Mouse (Mus musculus) sigmoid colon, adult 10 weeks (tissue): ENCODE measurements around the gene Ppm1m. TPM values are rescaled to one million over a fixed set of nuclear protein-coding genes. Genes with fewer than 3 reads are reported as not detected.

Experiments
- polyA plus RNA-seq: library from polyadenylated mRNA; stranded (reverse); fragments of 350-450 nt; fragmentation: Illumina TruSeq; extraction: RNeasy Lipid Tissue Mini Kit (QIAGEN cat#74804); gene quantifications from one replicate; pipeline ENCODE4 v1.2.3, GENCODE M21; 2014; ENCODE audit warnings: low read depth, low replicate concordance

Gene Ppm1m
- polyA plus RNA-seq, result 2.3 TPM

DNA sequence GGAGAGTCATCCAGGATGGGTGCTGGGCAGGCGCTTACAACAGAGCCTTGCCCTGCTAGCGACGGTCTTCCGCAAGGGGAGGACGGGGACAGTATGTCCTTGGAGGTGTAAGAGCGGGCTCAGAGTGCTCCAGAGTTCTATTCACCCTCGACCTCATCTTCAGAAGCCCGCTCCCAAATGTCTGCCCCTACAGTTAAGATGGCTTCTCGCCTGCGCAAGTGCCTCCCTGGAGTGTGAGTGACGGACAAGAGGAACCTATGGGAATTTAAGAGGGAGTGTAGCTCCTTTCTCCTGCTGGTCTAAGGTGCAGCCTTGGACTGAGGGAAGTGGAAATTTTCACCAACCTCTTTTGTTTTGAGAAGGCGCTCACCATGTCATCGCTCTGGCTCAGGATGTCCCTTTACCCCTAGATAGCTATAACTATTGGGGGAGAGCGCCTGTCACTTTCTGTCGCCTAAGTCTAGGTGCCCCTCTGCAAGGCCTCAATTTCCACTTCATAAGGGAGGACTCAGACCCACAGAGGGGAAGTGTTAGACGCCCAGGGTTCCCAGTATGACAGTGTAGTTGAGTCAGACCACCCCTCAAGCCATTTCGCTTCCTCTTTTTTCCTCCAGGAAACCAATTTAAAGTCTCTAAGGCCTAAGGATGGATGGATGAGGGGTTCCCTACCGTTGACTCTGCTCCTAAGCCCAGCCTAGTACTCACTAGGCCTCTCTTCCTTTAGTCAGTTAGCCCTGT, at the start of gene Ppm1m:
Ppm1m (minus strand) TSS at position 212 of the 738 bp plus-strand sequence.

DNA sequence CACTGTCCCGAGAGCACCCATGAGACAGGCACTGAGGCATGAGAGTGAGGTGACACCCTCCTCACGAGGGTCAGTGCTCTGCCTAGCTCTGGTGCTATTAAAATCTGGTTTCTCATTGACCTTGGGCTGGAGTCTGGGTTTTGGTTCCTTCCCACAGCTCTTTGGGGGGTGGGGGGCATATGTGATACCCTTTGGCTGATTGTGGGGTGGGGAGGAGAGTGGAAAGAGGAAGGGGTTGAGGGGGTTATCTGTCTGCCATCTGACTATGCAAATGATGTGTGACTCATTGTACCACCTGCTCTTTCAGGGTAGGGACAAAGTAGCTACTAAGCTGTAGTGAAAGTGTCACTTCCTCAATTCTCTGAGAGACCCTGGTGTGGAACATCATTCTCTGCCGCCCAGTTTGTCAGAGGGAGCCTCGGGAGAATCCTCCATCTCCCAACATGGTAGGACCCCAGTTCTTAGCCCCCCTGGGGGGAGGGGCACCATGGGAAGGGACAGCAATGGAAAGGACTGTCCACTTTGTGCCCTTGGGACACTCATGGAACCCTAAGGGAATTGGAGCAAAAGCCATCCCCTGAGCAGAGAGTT, 22.8 kb upstream of the Ppm1m start, which contains the start of gene Tlr9:
Tlr9 (plus strand) TSS at position 338 of the 591 bp plus-strand sequence.

DNA sequence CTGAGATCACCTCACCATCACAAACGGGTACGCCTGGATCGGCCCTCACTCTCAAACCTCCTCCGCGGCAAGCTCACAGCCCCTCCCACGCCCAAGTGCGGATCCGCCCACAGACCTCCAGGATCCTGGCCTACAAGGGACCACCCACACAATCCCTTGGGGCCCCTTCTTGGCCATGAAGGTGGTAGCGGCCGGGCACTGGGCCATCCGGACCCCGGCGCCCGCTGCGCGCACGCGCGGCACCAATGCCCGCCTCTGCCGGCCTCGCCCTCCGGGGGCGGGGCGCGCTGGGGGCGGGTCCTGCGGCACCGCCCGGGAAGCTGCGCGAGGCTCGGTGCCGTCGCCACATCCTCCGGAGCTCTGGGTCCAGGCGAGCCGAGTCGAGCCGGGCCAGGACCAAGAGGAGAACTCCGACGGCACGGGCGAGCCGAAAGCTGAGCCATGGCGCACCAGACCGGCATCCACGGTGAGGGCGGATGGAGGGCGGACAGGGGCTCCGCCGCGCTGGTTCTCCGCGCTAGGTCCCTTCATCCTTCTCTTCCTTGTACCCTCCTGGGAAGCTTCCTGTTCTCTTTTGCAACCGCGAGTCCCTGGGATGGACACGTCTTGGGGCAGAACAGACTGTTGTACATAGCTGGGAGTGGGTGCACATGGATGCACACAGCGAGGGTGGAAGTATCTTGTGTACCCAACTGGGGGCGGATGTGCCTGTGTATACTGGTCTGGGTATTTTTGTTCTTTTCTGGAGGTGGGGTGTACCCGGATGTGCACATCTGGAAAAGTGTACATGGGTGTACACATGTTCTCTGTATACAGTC, 3.5 kb upstream of the Ppm1m start, which contains the start of gene Twf2:
Twf2 (plus strand) TSS at position 290 of the 818 bp plus-strand sequence.

DNA sequence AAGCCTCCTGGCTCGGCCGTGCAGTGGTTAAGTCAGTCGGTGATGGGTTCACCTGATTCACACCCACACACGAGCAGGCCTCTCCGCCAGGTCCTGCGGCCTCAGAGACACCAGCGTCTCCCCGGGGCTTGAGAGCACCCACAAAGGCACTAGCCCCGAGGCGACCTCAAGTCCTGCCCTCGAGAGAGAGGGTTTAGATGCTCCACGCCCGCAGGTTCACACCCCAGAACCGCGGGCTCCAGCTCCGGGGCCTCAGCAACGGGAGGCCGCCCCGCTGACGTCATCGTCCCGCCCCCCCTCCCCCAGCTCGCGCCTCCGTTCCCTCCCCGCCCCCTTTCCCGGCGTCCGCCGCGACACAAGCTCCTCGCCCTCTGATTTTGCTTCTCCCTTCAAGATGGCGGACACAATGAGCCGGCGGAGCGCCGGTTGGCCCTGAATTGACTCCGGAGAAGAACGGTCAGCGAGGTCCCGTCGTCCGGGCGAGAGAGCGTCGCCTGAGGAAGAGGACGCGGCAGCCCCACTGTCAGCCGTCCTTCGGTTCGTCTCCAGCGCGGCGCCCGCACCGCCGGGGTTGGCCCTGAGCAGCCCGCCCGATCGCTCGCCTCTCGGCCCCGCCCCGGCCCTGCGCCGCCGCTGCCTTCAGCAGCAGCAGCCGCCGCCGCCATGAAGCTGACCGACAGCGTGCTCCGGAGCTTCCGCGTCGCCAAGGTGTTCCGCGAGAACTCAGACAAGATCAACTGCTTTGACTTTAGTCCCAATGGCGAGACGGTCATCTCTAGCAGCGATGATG, 28.8 kb downstream of the Ppm1m start, which contains the start of gene Wdr82:
Wdr82 (plus strand) TSS at position 373 of the 790 bp plus-strand sequence.

DNA sequence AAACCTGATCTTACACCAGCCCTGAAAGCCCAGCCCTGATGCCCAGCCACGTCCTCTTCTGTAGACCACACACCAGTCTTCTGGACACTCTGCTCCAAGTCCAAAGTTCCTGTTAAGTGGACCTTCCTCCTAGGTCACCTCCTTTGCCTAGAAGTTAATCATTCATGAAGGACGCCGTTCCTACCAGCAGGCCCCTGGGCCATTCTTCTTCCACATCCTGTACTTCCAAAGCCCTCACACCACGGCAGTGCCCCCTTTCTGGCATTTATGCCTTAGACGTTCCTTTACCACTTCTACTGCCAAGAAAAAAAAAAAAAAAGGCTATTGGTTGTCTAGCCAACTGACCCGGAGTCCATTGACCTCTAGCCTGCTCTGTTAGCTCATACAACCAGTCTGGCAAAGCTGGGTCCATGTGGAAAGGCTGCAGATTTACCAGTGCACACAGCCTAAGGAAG, 41.5 kb downstream of the Ppm1m start, which contains the start of gene Glyctk:
Glyctk (minus strand) TSS at position 102 of the 455 bp plus-strand sequence.

Other genes starting within 250 kb of the Ppm1m start
- 2.2 TPM for gene Col6a5, start 239.1 kb downstream of the Ppm1m start, polyA plus RNA-seq
- gene Col6a4, start 103.0 kb downstream of the Ppm1m start, polyA plus RNA-seq, result 3.6 TPM
- 0.13 TPM for gene Glyctk, start 41.6 kb downstream of the Ppm1m start, polyA plus RNA-seq
- 84.2 TPM for gene Wdr82, start 28.8 kb downstream of the Ppm1m start, polyA plus RNA-seq
- not detected for gene Twf2, start 3.4 kb upstream of the Ppm1m start, polyA plus RNA-seq
- not detected for gene Tlr9, start 22.9 kb upstream of the Ppm1m start, polyA plus RNA-seq
- gene Alas1, start 48.9 kb upstream of the Ppm1m start, polyA plus RNA-seq, result 41.9 TPM
- 2.1 TPM for gene Poc1a, start 81.3 kb upstream of the Ppm1m start, polyA plus RNA-seq
- gene Dusp7, start 168.9 kb upstream of the Ppm1m start, polyA plus RNA-seq, result 15.3 TPM
- 46.6 TPM for gene Rpl29, start 229.7 kb upstream of the Ppm1m start, polyA plus RNA-seq
- 2.6 TPM for gene Acy1, start 238.6 kb upstream of the Ppm1m start, polyA plus RNA-seq
- 22.5 TPM for gene Abhd14b, start 247.7 kb upstream of the Ppm1m start, polyA plus RNA-seq
- gene Abhd14a, start 247.9 kb upstream of the Ppm1m start, polyA plus RNA-seq, result 2.9 TPM